Mouse (Mus musculus) liver, embryonic 14.5 days (tissue): ENCODE measurements around the gene Kif13a. TPM values are rescaled to one million over a fixed set of nuclear protein-coding genes. Genes with fewer than 3 reads are reported as not detected.

Experiments
- ATAC-seq: fragments of 200-750 bp; cut with Nextera tagmentation; 2 replicates; pipeline ENCODE4 v1.8.0; 2017; ENCODE audit warnings: moderate number of reproducible peaks, mild to moderate bottlenecking, moderate library complexity; ENCODE audit not compliant: insufficient read depth
- DNase-seq, 3 experiments: peaks; one replicate each; pipeline ENCODE4 v3.0.0-alpha.2; 2012 to 2013; ENCODE audit warnings: low read depth in 3 of 3, low spot score in 3 of 3
- H3K27ac ChIP-seq: fragments of 300-500 bp; sonication (generic); 2 replicates; pipeline ENCODE4 v1.5.1; 2014; ENCODE audit warnings: moderate library complexity, mild to moderate bottlenecking, control low read depth, inconsistent platforms
- H3K27me3 ChIP-seq: fragments of 300-500 bp; sonication (generic); 2 replicates; pipeline ENCODE4 v1.6.1; 2014; ENCODE audit warnings: mild to moderate bottlenecking, low read length, moderate library complexity; ENCODE audit not compliant: control insufficient read depth, insufficient read depth
- H3K36me3 ChIP-seq: fragments of 300-500 bp; sonication (generic); replicated peaks from 2 replicates; pipeline ENCODE4 v1.6.1; 2014; ENCODE audit warnings: low read depth; ENCODE audit not compliant: control insufficient read depth, insufficient read depth
- H3K4me1 ChIP-seq, 2 experiments: fragments of 200-500 bp in 1 of 2; fragments of 300-500 bp in 1 of 2; sonication (generic) in 1 of 2; replicated peaks; 2 replicates each; pipeline ENCODE4 v1.6.1; 2012 to 2014; ENCODE audit warnings: antibody characterized with exemption in 1 of 2, inconsistent platforms in 1 of 2, low read length in 1 of 2; ENCODE audit not compliant: control insufficient read depth in 2 of 2, insufficient read depth in 2 of 2
- H3K4me2 ChIP-seq: fragments of 300-500 bp; sonication (generic); 2 replicates; pipeline ENCODE4 v1.6.1; 2014; ENCODE audit warnings: low read depth, mild to moderate bottlenecking, control low read depth, moderate library complexity
- H3K4me3 ChIP-seq, 2 experiments: fragments of 200-500 bp in 1 of 2; fragments of 300-500 bp in 1 of 2; sonication (generic) in 1 of 2; 2 replicates each; pipeline ENCODE4 v1.5.1; 2012 to 2014; ENCODE audit warnings: low read depth in 2 of 2, low read length in 2 of 2, mild to moderate bottlenecking in 2 of 2, control low read depth in 1 of 2, inconsistent platforms in 1 of 2, moderate library complexity in 1 of 2; ENCODE audit not compliant: insufficient read depth in 1 of 2
- H3K9ac ChIP-seq: fragments of 300-500 bp; sonication (generic); replicated peaks from 2 replicates; pipeline ENCODE4 v1.6.1; 2014; ENCODE audit warnings: mild to moderate bottlenecking, control low read depth, moderate library complexity
- H3K9me3 ChIP-seq: fragments of 300-500 bp; sonication (generic); 2 replicates; pipeline ENCODE4 v1.6.1; 2016; ENCODE audit warnings: low read length, mixed read lengths; ENCODE audit not compliant: control insufficient read depth
- CTCF ChIP-seq: IDR thresholded peaks from 2 replicates; pipeline ENCODE4 v1.5.1; 2016; ENCODE audit warnings: antibody characterized with exemption, low read depth, control low read depth
- EP300 ChIP-seq: IDR thresholded peaks from 2 replicates; pipeline ENCODE4 v1.6.1; 2016; ENCODE audit warnings: antibody characterized with exemption, low read depth
- WGBS: fragments of 180-500 bp; shearing (Covaris S2); extraction: QIAGEN DNeasy Blood & Tissue Kit; methylation state at CpG from one replicate; pipeline ENCODE4 v1.1.7; 2014; ENCODE audit not compliant: insufficient replicate concordance; 5-methylcytosine and 5-hydroxymethylcytosine counted together
- polyA plus RNA-seq, 2 experiments: library from polyadenylated mRNA; depleted of rRNA in 1 of 2; stranded (reverse) in 1 of 2; unstranded in 1 of 2; fragments of >200 nt; fragmentation: Nextera tagmentation in 1 of 2; extraction: Ambion mirVana in 1 of 2; gene quantifications; 2 replicates each; pipeline versions ENCODE4 v1.2.1 to v1.2.3; 2012 to 2014

Gene Kif13a
- polyA plus RNA-seq (2012; rRNA removed): 3.0 and 3.1 TPM in 2 replicates
- polyA plus RNA-seq (2014; fragmentation: Nextera tagmentation; extraction: Ambion mirVana): 2.1 and 3.2 TPM in 2 replicates

GRCm38 (mm10) chr13:46929719-46930658 is at the start of gene Kif13a:
Gene Kif13a, minus strand, starts transcription at chr13:46929867.
- Histone ChIP-seq H3K4me2 (peak within 1 kb of the TSS; percentile 73), H3K27ac (peak within 1 kb of the TSS; percentile 69), H3K4me1 (peaks cover 0 to 11% of the 10 kb centered on the region in 2 experiments; a peak in 2 of 4 replicates), H3K9me3 (no peaks in the 10 kb centered on the region), H3K4me3 (peak within 1 kb of the TSS; percentile 71 to 72), H3K36me3 (no peaks in the 10 kb centered on the region), H3K27me3 (peaks cover 7% of the 10 kb centered on the region), H3K9ac (peak within 1 kb of the TSS; percentile 72)
- DNase-seq (peak; percentile 66 to 70 (median 70)), ATAC-seq (peak; percentile 83)
- peak; percentile 30; the same call in 1 of the 2 replicates for TF ChIP-seq CTCF
- no peak for TF ChIP-seq EP300
- WGBS: under 1% methylated on average over 87 of the region's 96 CpGs

- no peak overlapping the region for H3K4me3 ChIP-seq
- TF ChIP-seq EP300: no peak
- TF ChIP-seq CTCF: no peak
- ATAC-seq (no peak), DNase-seq (no peak)
- no peak overlapping the region for H3K4me2 ChIP-seq
- no peaks in the 10 kb centered on the region for H3K9me3 ChIP-seq
- no peaks in the 10 kb centered on the region for H3K27me3 ChIP-seq
- peaks cover 0 to 2% of the 10 kb centered on the region in 2 experiments; a peak in 1 of 4 replicates for H3K4me1 ChIP-seq
- H3K36me3 ChIP-seq: no peaks in the 10 kb centered on the region
- no peak overlapping the region for H3K27ac ChIP-seq
- 64% methylated on average over 7 of the region's 7 CpGs for WGBS
- no peak overlapping the region for H3K9ac ChIP-seq
These were observed 46.9 kb upstream of the Kif13a start for GRCm38 (mm10) chr13:46976532-46976931.

- no peak overlapping the region for H3K9ac ChIP-seq
- DNase-seq: no peak
- WGBS: 13% methylated on average over 4 of the region's 4 CpGs
- no peaks in the 10 kb centered on the region for H3K36me3 ChIP-seq
- H3K4me3 ChIP-seq: no peak overlapping the region
- H3K27ac ChIP-seq: no peak overlapping the region
- H3K4me2 ChIP-seq: no peak overlapping the region
- TF ChIP-seq CTCF (no peak), EP300 (no peak)
- no peaks in the 10 kb centered on the region for H3K9me3 ChIP-seq
- peaks cover 0 to 2% of the 10 kb centered on the region in 2 experiments; a peak in 1 of 4 replicates for H3K4me1 ChIP-seq
- no peak for ATAC-seq
- no peaks in the 10 kb centered on the region for H3K27me3 ChIP-seq
These were observed 46.3 kb upstream of the Kif13a start for GRCm38 (mm10) chr13:46975930-46976329.

GRCm38 (mm10) chr13:46975031-46975551 is 45.4 kb upstream of the Kif13a start:
- Histone ChIP-seq H3K4me2 (peak overlapping the region; percentile 50), H3K9ac (no peak overlapping the region), H3K4me3 (0 out of 4 replicates have a peak overlapping the region, but pooled peaks of 1 of the 2 experiments have one; percentile 8), H3K4me1 (peaks cover 0 to 2% of the 10 kb centered on the region in 2 experiments; a peak in 1 of 4 replicates), H3K36me3 (no peaks in the 10 kb centered on the region), H3K9me3 (no peaks in the 10 kb centered on the region), H3K27me3 (no peaks in the 10 kb centered on the region), H3K27ac (no peak overlapping the region)
- ATAC-seq: no peak
- peak in 1 of 3 experiments; percentile 10 for DNase-seq
- 36% methylated on average over 14 of the region's 14 CpGs for WGBS
- no peak for TF ChIP-seq CTCF
- TF ChIP-seq EP300: no peak
